Mouse (Mus musculus): ENCODE data around the gene Slc6a20a.

The Slc6a20a gene

GRCm38 (mm10) chr9:123649785-123650511 is 28.7 kb downstream of the Slc6a20a start:
- in situ Hi-C loops (cut with MboI; ENCODE audit: low pct_unique_long_range_greater_than_20kb in 1 of 2, low sequenced_read_pairs in 2 of 2, unreplicated experiment in 1 of 2) = no loop called here

GRCm38 (mm10) chr9:123640106-123640505 is 38.6 kb downstream of the Slc6a20a start:
- in situ Hi-C loops (cut with MboI; ENCODE audit: low pct_unique_long_range_greater_than_20kb in 1 of 2, low sequenced_read_pairs in 2 of 2, unreplicated experiment in 1 of 2) = no loop called here

- in situ Hi-C loops (cut with MboI; ENCODE audit: low pct_unique_long_range_greater_than_20kb in 1 of 2, low sequenced_read_pairs in 2 of 2, unreplicated experiment in 1 of 2) = loop anchor here in 1 of 2 experiments (5.0 kb wide), 1 partner anchor 41 kb away; no protein-coding TSS in a partner anchor
Observed at GRCm38 (mm10) chr9:123638668-123639089, 40.0 kb downstream of the Slc6a20a start.

- in situ Hi-C loops (cut with MboI; ENCODE audit: low pct_unique_long_range_greater_than_20kb in 1 of 2, low sequenced_read_pairs in 2 of 2, unreplicated experiment in 1 of 2) = loop anchor here in 1 of 2 experiments (5.0 kb wide), 1 partner anchor 41 kb away; no protein-coding TSS in a partner anchor
Observed at GRCm38 (mm10) chr9:123638231-123638630, 40.5 kb downstream of the Slc6a20a start.

- in situ Hi-C loops (cut with MboI; ENCODE audit: low pct_unique_long_range_greater_than_20kb in 1 of 2, low sequenced_read_pairs in 2 of 2, unreplicated experiment in 1 of 2) = loop anchor here in 1 of 2 experiments (5.0 kb wide), 1 partner anchor 39 kb away; no protein-coding TSS in a partner anchor
Observed at GRCm38 (mm10) chr9:123636771-123637170, 41.9 kb downstream of the Slc6a20a start.

GRCm38 (mm10) chr9:123632993-123633392 is 45.7 kb downstream of the Slc6a20a start:
- in situ Hi-C loops (cut with MboI; ENCODE audit: low pct_unique_long_range_greater_than_20kb in 1 of 2, low sequenced_read_pairs in 2 of 2, unreplicated experiment in 1 of 2) = no loop called here

- in situ Hi-C loops (cut with MboI; ENCODE audit: low pct_unique_long_range_greater_than_20kb in 1 of 2, low sequenced_read_pairs in 2 of 2, unreplicated experiment in 1 of 2) = no loop called here
Observed at GRCm38 (mm10) chr9:123632281-123632680, 46.4 kb downstream of the Slc6a20a start, which contains the start of gene Slc6a20b. Slc6a20b (minus strand) TSS chr9:123632565.

- in situ Hi-C loops (cut with MboI; ENCODE audit: low pct_unique_long_range_greater_than_20kb in 1 of 2, low sequenced_read_pairs in 2 of 2, unreplicated experiment in 1 of 2) = no loop called here
Observed at GRCm38 (mm10) chr9:123631666-123632065, 47.0 kb downstream of the Slc6a20a start.

GRCm38 (mm10) chr9:123625821-123626220 is 52.9 kb downstream of the Slc6a20a start:
- in situ Hi-C loops (cut with MboI; ENCODE audit: low pct_unique_long_range_greater_than_20kb in 1 of 2, low sequenced_read_pairs in 2 of 2, unreplicated experiment in 1 of 2) = no loop called here

- in situ Hi-C loops (cut with MboI; ENCODE audit: low pct_unique_long_range_greater_than_20kb in 1 of 2, low sequenced_read_pairs in 2 of 2, unreplicated experiment in 1 of 2) = no loop called here
Observed at GRCm38 (mm10) chr9:123624741-123625140, 53.9 kb downstream of the Slc6a20a start.

GRCm38 (mm10) chr9:123620311-123621098 is 58.2 kb downstream of the Slc6a20a start:
- in situ Hi-C loops (cut with MboI; ENCODE audit: low pct_unique_long_range_greater_than_20kb in 1 of 2, low sequenced_read_pairs in 2 of 2, unreplicated experiment in 1 of 2) = no loop called here

GRCm38 (mm10) chr9:123601529-123601928 is 77.2 kb downstream of the Slc6a20a start:
- in situ Hi-C loops (cut with MboI; ENCODE audit: low pct_unique_long_range_greater_than_20kb in 1 of 2, low sequenced_read_pairs in 2 of 2, unreplicated experiment in 1 of 2) = no loop called here

- in situ Hi-C loops (cut with MboI; ENCODE audit: low pct_unique_long_range_greater_than_20kb in 1 of 2, low sequenced_read_pairs in 2 of 2, unreplicated experiment in 1 of 2) = loop anchor here in 1 of 2 experiments (5.0 kb wide), 1 partner anchor 40 kb away; no protein-coding TSS in a partner anchor
Observed at GRCm38 (mm10) chr9:123597376-123597775, 81.3 kb downstream of the Slc6a20a start.

GRCm38 (mm10) chr9:123596910-123597309 is 81.8 kb downstream of the Slc6a20a start:
- in situ Hi-C loops (cut with MboI; ENCODE audit: low pct_unique_long_range_greater_than_20kb in 1 of 2, low sequenced_read_pairs in 2 of 2, unreplicated experiment in 1 of 2) = loop anchor here in 1 of 2 experiments (5.0 kb wide), 1 partner anchor 40 kb away; no protein-coding TSS in a partner anchor

- in situ Hi-C loops (cut with MboI; ENCODE audit: low pct_unique_long_range_greater_than_20kb in 1 of 2, low sequenced_read_pairs in 2 of 2, unreplicated experiment in 1 of 2) = loop anchor here in 1 of 2 experiments (5.0 kb wide), 1 partner anchor 42 kb away; no protein-coding TSS in a partner anchor
Observed at GRCm38 (mm10) chr9:123595194-123595593, 83.5 kb downstream of the Slc6a20a start.

- in situ Hi-C loops (cut with MboI; ENCODE audit: low pct_unique_long_range_greater_than_20kb in 1 of 2, low sequenced_read_pairs in 2 of 2, unreplicated experiment in 1 of 2) = no loop called here
Observed at GRCm38 (mm10) chr9:123589240-123589910, 89.3 kb downstream of the Slc6a20a start.

Measured in mouse embryonic stem cell (cell line).